Mouse (Mus musculus): ENCODE measurements around the gene Camk1g.

Gene Camk1g

DNA sequence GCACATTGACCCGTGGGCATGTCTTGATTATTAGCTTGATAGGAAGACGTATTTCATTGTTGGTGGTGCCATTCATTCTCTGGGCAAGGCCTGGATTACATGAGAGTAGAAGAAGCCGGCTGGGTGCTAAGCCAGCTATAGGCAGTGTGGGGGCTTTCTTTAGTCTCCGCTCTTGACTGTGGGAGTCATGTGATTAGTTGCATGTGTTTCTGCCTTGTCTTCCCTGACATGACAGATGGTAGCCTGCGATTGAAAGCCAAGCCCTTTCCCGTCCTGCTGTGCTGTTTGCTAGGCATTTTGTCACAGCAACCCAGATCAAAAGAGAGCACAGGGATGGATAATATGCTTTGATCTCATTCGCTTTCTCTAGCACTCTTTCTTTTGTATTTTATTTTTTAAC, 64.7 kb downstream of the Camk1g start:
- no peak for DNase-seq (ENCODE audit: low spot score in 2 of 2)

DNA sequence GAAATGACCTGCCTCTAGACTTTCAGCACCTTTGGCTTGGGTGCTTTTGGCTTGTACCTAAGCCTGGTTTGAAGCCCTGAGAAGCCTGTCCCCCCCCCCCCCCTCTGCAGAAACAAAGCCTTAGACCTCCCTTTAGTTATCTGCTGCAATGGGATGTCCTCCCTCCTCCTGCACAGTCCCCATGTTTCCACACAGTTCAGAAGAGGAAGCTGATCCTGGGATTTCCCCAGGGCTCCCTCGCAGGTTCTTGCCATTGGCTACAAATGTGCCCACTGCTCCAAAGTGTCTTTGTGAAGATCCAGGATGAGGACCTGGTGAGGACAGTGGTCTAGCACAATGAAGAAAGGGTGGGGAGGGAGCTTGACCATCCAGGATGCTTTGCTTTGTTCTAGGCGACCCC, 67.0 kb downstream of the Camk1g start:
- DNase-seq (ENCODE audit: low spot score in 2 of 2): no peak

DNA sequence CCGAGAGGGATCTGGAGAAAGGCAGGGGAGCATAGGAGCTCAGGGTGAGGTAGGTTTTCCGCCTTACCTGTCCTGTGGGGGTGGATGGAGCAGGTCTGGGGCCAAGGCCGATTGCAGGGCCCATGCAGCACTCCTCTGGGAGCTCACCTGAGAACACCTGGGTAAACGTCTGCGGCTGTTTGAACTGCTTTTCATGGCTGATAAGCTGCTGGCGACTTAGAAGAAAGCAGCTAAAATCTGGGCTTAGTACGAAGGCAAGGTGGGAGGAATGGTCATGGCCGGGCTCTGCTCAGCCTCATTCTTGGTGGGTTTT, 68.0 kb downstream of the Camk1g start:
- no peak for DNase-seq (ENCODE audit: low spot score in 2 of 2)

DNA sequence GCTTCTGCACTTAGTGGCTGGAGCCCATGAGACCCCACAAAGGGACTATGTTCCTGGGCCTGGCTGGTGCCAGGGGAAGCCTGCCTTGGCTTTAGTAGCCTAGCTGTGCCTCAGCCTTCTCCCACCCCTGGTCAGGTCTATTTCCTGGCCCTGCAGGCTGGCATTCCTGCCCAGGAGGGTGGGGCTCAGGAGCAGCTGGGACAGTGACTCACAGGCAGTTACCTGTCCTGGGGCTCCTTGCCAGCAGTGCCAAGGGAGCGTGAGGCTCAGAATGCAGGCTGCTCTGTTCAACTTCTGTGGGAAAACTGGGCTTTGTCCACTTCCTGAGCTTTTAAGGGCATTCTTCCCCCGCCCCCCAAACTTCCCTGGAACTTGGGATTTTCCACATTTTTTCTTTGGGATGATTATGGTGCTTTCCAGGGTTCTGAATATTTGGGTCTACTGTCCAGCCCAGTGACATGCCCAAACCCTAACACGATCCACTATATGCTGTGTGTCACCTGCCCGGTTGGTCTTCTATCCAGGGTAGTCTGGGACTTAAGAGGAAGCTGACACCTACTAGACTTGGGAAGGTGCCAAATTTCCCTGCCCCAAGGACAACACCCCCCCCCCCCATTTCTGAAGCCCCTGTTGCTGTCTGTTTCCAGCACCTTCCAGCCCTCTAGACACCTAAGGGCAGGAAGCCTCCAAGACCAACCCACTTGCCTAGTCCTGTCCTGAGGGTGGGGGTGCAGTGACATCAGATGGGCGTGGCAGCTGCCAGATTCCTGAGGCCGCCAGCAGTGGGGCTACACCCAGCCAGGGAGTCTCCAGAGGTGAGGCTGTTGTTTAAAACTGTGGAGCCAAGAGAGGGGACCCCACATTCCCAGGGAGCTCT, 68.6 kb downstream of the Camk1g start:
- DNase-seq (ENCODE audit: low spot score in 2 of 2): no peak

DNA sequence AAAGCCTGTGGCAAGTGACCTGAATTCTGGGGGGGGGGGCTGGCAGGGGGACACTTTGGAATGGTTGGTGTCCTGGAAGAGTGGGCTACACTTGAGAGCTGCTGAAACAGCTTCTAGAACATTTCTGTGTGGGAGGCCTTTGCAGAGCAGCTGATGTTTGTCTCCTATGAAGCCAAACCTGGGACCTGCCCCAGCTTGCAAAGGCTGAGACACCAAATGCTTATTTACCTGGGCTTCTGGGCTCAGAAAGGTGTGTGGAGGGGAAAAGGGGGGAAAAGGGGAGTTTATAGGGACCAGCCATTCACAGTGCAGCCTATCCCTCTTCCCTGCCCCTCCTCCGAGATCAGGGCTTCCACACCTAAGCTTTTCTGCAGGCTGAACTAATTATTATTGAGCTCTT, 70.1 kb downstream of the Camk1g start:
- no peak for DNase-seq (ENCODE audit: low spot score in 2 of 2)

DNA sequence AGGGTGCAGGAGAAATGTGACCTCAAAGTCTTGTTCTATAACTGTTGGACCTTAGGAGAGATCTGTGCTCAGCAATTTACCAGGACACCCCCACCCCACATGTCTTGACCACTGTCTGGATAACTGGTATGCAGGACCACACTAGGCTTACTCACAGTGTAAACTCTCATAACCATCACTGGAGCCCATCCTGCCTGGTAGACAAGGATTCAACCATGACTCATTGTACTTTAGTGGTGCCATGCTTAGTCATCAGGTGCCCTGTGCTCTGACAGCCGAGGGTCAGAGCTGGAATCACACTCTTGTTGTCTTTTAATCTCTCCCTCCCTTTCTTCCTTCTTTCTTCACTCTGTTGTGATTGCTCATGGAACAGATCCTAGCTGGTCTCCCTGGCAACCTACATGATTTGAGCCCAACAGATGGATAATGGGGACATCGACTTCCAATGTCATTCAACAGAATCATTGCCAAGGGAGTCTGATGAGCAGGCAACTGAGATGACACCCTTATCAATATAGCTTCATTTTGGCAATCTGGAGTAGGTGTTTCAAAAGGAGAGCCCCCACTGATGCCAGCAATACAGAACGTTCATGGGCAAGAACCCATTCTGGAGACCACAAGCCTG, 71.8 kb downstream of the Camk1g start:
- DNase-seq (ENCODE audit: low spot score in 2 of 2): peak in 1 of 2 experiments; percentile 29

All from right cerebral cortex, adult 2 months (tissue).